Mouse (Mus musculus) cerebellum, adult 2 months (tissue): Measurements from ENCODE around the gene Zfp326.

Experiments used
- CTCF ChIP-seq: fragments of 200-500 bp; IDR thresholded peaks from 2 replicates; pipeline ENCODE4 v1.5.1; 2011; ENCODE audit warnings: low read depth, mild to moderate bottlenecking, control low read depth, low read length, moderate library complexity, borderline replicate concordance; ENCODE audit not compliant: insufficient read depth
- POLR2A ChIP-seq: fragments of 200-500 bp; IDR thresholded peaks from 2 replicates; pipeline ENCODE4 v1.6.1; 2011; ENCODE audit warnings: low read length, control low read depth, borderline replicate concordance; ENCODE audit not compliant: insufficient read depth

- TF ChIP-seq CTCF (no peak), POLR2A (no peak)
These were observed 23.1 kb upstream of the Zfp326 start for GRCm38 (mm10) chr5:105853271-105853670.
